Mouse (Mus musculus) intestine, postnatal 0 days (tissue): ENCODE data around the gene Gngt2. TPM values are rescaled to one million over a fixed set of nuclear protein-coding genes. Genes with fewer than 3 reads are reported as not detected.

ENCODE experiments used
- ATAC-seq: fragments of 200-750 bp; cut with Nextera tagmentation; 2 replicates; pipeline ENCODE4 v1.8.0; 2017; ENCODE audit warnings: mild to moderate bottlenecking, moderate TSS enrichment, moderate library complexity
- H3K27ac ChIP-seq: fragments of 300-500 bp; sonication (generic); 2 replicates; pipeline ENCODE4 v1.5.1; 2014; ENCODE audit warnings: mild to moderate bottlenecking, low read depth, low read length, moderate library complexity
- H3K27me3 ChIP-seq: fragments of 300-500 bp; sonication (generic); replicated peaks from 2 replicates; pipeline ENCODE4 v1.6.1; 2014; ENCODE audit warnings: low read length, mixed read lengths; ENCODE audit not compliant: control insufficient read depth, insufficient read depth
- H3K36me3 ChIP-seq: fragments of 300-500 bp; sonication (generic); 2 replicates; pipeline ENCODE4 v1.6.1; 2014; ENCODE audit warnings: mild to moderate bottlenecking, moderate library complexity; ENCODE audit not compliant: control insufficient read depth, insufficient read depth
- H3K4me1 ChIP-seq: fragments of 300-500 bp; sonication (generic); replicated peaks from 2 replicates; pipeline ENCODE4 v1.6.1; 2014; ENCODE audit warnings: antibody characterized with exemption, low read length, mixed read lengths; ENCODE audit not compliant: control insufficient read depth, insufficient read depth
- H3K4me2 ChIP-seq: fragments of 300-500 bp; sonication (generic); replicated peaks from 2 replicates; pipeline ENCODE4 v1.6.1; 2014; ENCODE audit warnings: low read depth, mild to moderate bottlenecking, moderate library complexity
- H3K4me3 ChIP-seq: fragments of 300-500 bp; sonication (generic); 2 replicates; pipeline ENCODE4 v1.5.1; 2014; ENCODE audit warnings: low read depth, low read length
- H3K9ac ChIP-seq: fragments of 300-500 bp; sonication (generic); 2 replicates; pipeline ENCODE4 v1.6.1; 2014; ENCODE audit warnings: mild to moderate bottlenecking, low read depth, low read length
- H3K9me3 ChIP-seq: fragments of 300-500 bp; sonication (generic); 2 replicates; pipeline ENCODE4 v1.6.1; 2016; ENCODE audit warnings: mixed run types; ENCODE audit not compliant: control insufficient read depth
- CTCF ChIP-seq: sonication (generic); IDR thresholded peaks from 2 replicates; pipeline ENCODE4 v1.5.1; 2016; ENCODE audit warnings: low read depth, mild to moderate bottlenecking, control low read depth, antibody characterized with exemption, moderate library complexity
- WGBS: fragments of 180-500 bp; shearing (Covaris S2); extraction: QIAGEN DNeasy Blood & Tissue Kit; methylation state at CpG from one replicate; pipeline ENCODE4 v1.1.7; 2014; 5-methylcytosine and 5-hydroxymethylcytosine counted together
- polyA plus RNA-seq: library from polyadenylated mRNA; unstranded; fragments of >200 nt; fragmentation: Nextera tagmentation; extraction: Ambion mirVana; gene quantifications from 2 replicates; pipeline ENCODE4 v1.2.1, GENCODE M21; 2015

Gngt2 gene
- polyA plus RNA-seq, 1 experiment from 2014 or later = 19.9 TPM

GRCm38 (mm10) chr11:95805010-95805409 is 32.0 kb upstream of the Gngt2 start:
- WGBS = 48% methylated on average over 5 of the region's 5 CpGs

GRCm38 (mm10) chr11:95805527-95805926 is 31.5 kb upstream of the Gngt2 start:
- 0 out of 2 replicates have a peak, but pooled peaks cover 11% of the 10 kb centered on the region for H3K4me1 ChIP-seq
- no peak overlapping the region for H3K4me3 ChIP-seq
- WGBS = 22% methylated on average over 3 of the region's 3 CpGs
- H3K36me3 ChIP-seq = no peaks in the 10 kb centered on the region
- 0 out of 2 replicates have a peak, but pooled peaks have one; percentile 5 for TF ChIP-seq CTCF
- H3K4me2 ChIP-seq = no peak overlapping the region
- peak overlapping the region; percentile 60 for H3K27ac ChIP-seq
- H3K9ac ChIP-seq = no peak overlapping the region
- peak; percentile 89 for ATAC-seq
- H3K9me3 ChIP-seq = no peaks in the 10 kb centered on the region
- H3K27me3 ChIP-seq = no peaks in the 10 kb centered on the region

More at GRCm38 (mm10) chr11:95805010-95805409, 32.0 kb upstream of the Gngt2 start:
- TF ChIP-seq CTCF = no peak
- H3K36me3 ChIP-seq = no peaks in the 10 kb centered on the region
- no peak overlapping the region for H3K4me3 ChIP-seq
- H3K27me3 ChIP-seq = no peaks in the 10 kb centered on the region
- peak; percentile 67 for ATAC-seq
- 0 out of 2 replicates have a peak, but pooled peaks cover 12% of the 10 kb centered on the region for H3K4me1 ChIP-seq
- H3K9me3 ChIP-seq = no peaks in the 10 kb centered on the region
- H3K27ac ChIP-seq = peak overlapping the region; percentile 60
- H3K4me2 ChIP-seq = no peak overlapping the region
- H3K9ac ChIP-seq = no peak overlapping the region

GRCm38 (mm10) chr11:95807884-95808283 is 29.1 kb upstream of the Gngt2 start:
- no peaks in the 10 kb centered on the region for H3K36me3 ChIP-seq
- no peak overlapping the region for H3K9ac ChIP-seq
- TF ChIP-seq CTCF = no peak
- no peak overlapping the region for H3K4me2 ChIP-seq
- no peaks in the 10 kb centered on the region for H3K9me3 ChIP-seq
- 97% methylated on average over 5 of the region's 5 CpGs for WGBS
- H3K27me3 ChIP-seq = no peaks in the 10 kb centered on the region
- no peak overlapping the region for H3K4me3 ChIP-seq
- H3K27ac ChIP-seq = no peak overlapping the region
- H3K4me1 ChIP-seq = 0 out of 2 replicates have a peak, but pooled peaks cover 9% of the 10 kb centered on the region
- no peak for ATAC-seq

GRCm38 (mm10) chr11:95808448-95809011 is 28.5 kb upstream of the Gngt2 start:
- no peaks in the 10 kb centered on the region for H3K36me3 ChIP-seq
- no peak overlapping the region for H3K27ac ChIP-seq
- H3K4me3 ChIP-seq = no peak overlapping the region
- TF ChIP-seq CTCF = no peak
- H3K4me1 ChIP-seq = 0 out of 2 replicates have a peak, but pooled peaks cover 9% of the 10 kb centered on the region
- no peaks in the 10 kb centered on the region for H3K9me3 ChIP-seq
- no peaks in the 10 kb centered on the region for H3K27me3 ChIP-seq
- ATAC-seq = no peak
- 24% methylated on average over 5 of the region's 5 CpGs for WGBS
- H3K9ac ChIP-seq = no peak overlapping the region
- no peak overlapping the region for H3K4me2 ChIP-seq

- Histone ChIP-seq H3K9me3 (no peaks in the 10 kb centered on the region), H3K27ac (no peak overlapping the region), H3K4me2 (no peak overlapping the region), H3K27me3 (no peaks in the 10 kb centered on the region), H3K36me3 (no peaks in the 10 kb centered on the region), H3K4me1 (0 out of 2 replicates have a peak, but pooled peaks cover 9% of the 10 kb centered on the region), H3K4me3 (no peak overlapping the region), H3K9ac (no peak overlapping the region)
- TF ChIP-seq CTCF = no peak
- no peak for ATAC-seq
- 43% methylated on average over 5 of the region's 5 CpGs for WGBS
Observed at GRCm38 (mm10) chr11:95809603-95810002, 27.4 kb upstream of the Gngt2 start.

GRCm38 (mm10) chr11:95810828-95811227 is 26.2 kb upstream of the Gngt2 start:
- Histone ChIP-seq H3K9ac (no peak overlapping the region), H3K27ac (no peak overlapping the region), H3K36me3 (no peaks in the 10 kb centered on the region), H3K9me3 (no peaks in the 10 kb centered on the region), H3K4me1 (0 out of 2 replicates have a peak, but pooled peaks cover 2% of the 10 kb centered on the region), H3K4me3 (no peak overlapping the region), H3K4me2 (no peak overlapping the region), H3K27me3 (no peaks in the 10 kb centered on the region)
- whole genome bisulfite sequencing = 60% methylated on average over 7 of the region's 7 CpGs
- no peak for ATAC-seq
- TF ChIP-seq CTCF = no peak
